Mouse (Mus musculus) C2C12 (cell line): ENCODE measurements at regions not wholly inside any gene's neighbourhood (a gene's known extent, or its start where the extent isn't known, plus 50 kb on each side); places are given as distances from the start of the nearest gene placed in this dataset.

ENCODE experiments used
- H3K27me3 ChIP-seq: one replicate; pipeline ENCODE4 v1.6.1; 2011; ENCODE audit not compliant: control insufficient read depth, insufficient read depth, insufficient read length
- H3K36me3 ChIP-seq: one replicate; pipeline ENCODE4 v1.6.1; 2011; ENCODE audit not compliant: control insufficient read depth, insufficient read depth
- H3K4me3 ChIP-seq: one replicate; pipeline ENCODE4 v1.5.1; 2011; ENCODE audit warnings: mild to moderate bottlenecking, control low read depth; ENCODE audit not compliant: poor library complexity, insufficient read depth, severe bottlenecking
- H3K79me2 ChIP-seq: one replicate; pipeline ENCODE4 v1.6.1; 2011; ENCODE audit not compliant: control insufficient read depth, insufficient read depth
- H3K79me3 ChIP-seq: one replicate; pipeline ENCODE4 v1.6.1; 2011; ENCODE audit warnings: low read depth, control low read depth
- H3ac ChIP-seq: one replicate; pipeline ENCODE3; 2011; ENCODE audit warnings: low read depth; ENCODE audit not compliant: control insufficient read depth, insufficient read length
- CEBPB ChIP-seq: IDR thresholded peaks from one replicate; pipeline ENCODE4 v1.6.1; 2011; ENCODE audit warnings: low read depth, mild to moderate bottlenecking, control low read depth, moderate library complexity
- CTCF ChIP-seq: IDR thresholded peaks from one replicate; pipeline ENCODE4 v1.5.1; 2011; ENCODE audit not compliant: control insufficient read depth, insufficient read depth, insufficient read length
- FOSL1 ChIP-seq: IDR thresholded peaks from one replicate; pipeline ENCODE4 v1.8.0; 2011; ENCODE audit warnings: mild to moderate bottlenecking, low read length; ENCODE audit not compliant: poor library complexity, insufficient read depth, severe bottlenecking
- MAX ChIP-seq: IDR thresholded peaks from one replicate; pipeline ENCODE4 v1.6.1; 2011; ENCODE audit warnings: mild to moderate bottlenecking, control low read depth
- MYOD1 ChIP-seq: IDR thresholded peaks from one replicate; pipeline ENCODE4 v1.6.1; 2011; ENCODE audit warnings: low read depth; ENCODE audit not compliant: control insufficient read depth, insufficient read length
- MYOG ChIP-seq: IDR thresholded peaks from one replicate; pipeline ENCODE4 v1.6.1; 2011; ENCODE audit not compliant: control insufficient read depth, insufficient read length; ENCODE audit errors: extremely low read depth
- USF1 ChIP-seq: IDR thresholded peaks from one replicate; pipeline ENCODE4 v1.6.1; 2011; ENCODE audit warnings: low read depth, mild to moderate bottlenecking, control low read depth, moderate library complexity

DNA sequence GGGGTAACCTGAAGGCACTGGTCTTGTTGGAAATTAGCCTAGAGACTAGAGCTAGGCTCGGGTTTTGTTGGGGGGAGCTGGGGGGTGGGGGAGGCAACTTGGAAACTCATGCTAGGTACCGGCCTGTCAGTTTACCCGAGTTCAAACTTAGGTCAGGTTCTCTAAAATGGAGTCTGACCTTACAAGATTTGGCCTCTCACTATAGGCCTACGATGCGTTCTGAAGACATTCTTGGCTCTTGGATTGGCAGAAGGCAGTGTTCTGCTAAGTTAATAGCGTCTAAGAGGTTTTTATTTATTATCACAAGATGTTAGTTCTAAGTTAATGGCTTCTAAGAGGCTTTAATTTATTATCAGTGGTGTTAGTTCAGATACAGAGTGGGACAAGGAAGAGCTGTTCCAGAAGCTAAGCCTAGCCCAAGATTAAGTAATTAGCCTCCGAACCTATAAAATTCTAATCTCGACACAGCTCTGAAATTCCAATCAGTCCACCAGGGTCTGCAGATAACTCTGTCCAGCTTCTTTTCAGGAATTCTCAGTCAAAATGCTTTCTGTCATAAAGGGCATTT lies 109.0 kb downstream of the Rpap3 start:
- H3K4me3 ChIP-seq: no peak overlapping the region
- no peaks in the 10 kb centered on the region for H3K36me3 ChIP-seq
- TF ChIP-seq MAX (no peak), FOSL1 (no peak), CTCF (no peak), CEBPB (no peak), USF1 (no peak), MYOD1 (no peak), MYOG (no peak)
- H3K27me3 ChIP-seq: peaks cover 7% of the 10 kb centered on the region
- no peak overlapping the region for H3ac ChIP-seq
- no peaks in the 10 kb centered on the region for H3K79me2 ChIP-seq
- H3K79me3 ChIP-seq: no peaks in the 10 kb centered on the region

DNA sequence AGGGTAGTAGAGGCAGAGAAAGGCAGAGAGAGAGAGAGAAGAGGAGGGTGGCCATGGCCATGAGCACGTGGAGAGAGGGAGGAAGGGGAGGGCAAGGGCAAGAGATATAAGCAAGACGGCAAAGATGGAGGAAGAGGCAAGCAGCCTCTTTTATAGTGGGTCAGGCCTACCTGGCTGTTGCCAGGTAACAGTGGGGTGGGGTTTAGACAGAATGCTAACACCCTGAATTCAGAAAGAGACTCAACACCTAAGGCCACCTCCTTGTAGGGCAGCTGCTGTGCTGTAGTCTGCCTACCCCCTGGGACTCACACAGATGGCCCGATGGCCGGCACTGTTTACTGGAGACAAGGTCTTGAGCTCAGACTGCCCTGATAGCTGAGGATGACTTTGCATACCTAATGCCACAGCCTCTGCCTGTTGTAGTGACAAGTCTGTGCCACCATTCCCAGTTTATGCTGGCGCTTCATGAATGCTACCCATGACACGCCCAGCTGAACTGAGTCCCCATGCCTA lies 110.3 kb downstream of the Rpap3 start:
- Histone ChIP-seq H3ac (no peak overlapping the region), H3K36me3 (no peaks in the 10 kb centered on the region), H3K27me3 (peaks cover 7% of the 10 kb centered on the region), H3K79me2 (no peaks in the 10 kb centered on the region), H3K79me3 (no peaks in the 10 kb centered on the region), H3K4me3 (no peak overlapping the region)
- no peak for TF ChIP-seq MYOD1
- TF ChIP-seq FOSL1: no peak
- TF ChIP-seq USF1: no peak
- no peak for TF ChIP-seq MAX
- TF ChIP-seq CEBPB: no peak
- TF ChIP-seq MYOG: no peak
- no peak for TF ChIP-seq CTCF

DNA sequence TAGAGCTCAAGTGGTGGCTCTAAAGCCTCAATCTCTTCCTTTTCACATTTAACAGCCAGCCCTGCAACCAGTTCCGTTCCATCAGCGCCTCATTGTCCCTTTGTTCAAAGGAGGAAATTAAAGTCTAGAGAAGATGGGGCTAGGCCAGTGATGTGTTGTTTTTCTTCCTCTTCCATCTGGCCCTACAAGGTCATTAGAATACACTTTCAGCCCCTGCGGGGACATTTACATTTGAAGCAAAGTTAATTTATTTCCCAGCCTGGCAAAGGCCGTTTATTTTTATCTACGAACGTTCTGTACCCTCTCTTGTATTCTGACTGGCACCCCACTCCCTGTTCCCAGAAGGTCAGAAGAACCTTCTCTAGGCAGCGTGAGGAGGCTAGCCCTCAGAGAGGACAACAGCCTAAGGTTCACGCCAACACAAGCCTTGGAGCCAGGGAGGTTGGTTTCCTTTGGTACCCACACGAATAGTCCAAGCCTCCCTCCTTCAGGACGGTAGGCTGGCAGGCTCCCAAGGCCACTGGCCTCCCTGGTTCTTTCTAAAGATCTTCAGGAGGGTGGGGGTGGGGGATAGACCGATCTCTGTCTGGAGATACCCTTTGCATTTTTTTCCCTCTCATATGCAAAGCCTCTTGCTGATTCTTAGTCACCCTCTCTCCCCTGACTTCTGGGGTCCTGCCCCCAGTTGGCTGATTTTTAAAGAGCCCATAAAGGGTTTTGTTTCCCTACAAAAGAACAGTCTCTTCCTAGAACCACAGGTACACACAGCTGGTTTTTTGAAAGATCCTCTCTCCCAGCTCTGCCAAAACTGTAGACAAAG lies 111.6 kb downstream of the Rpap3 start:
- TF ChIP-seq CEBPB: no peak
- no peak for TF ChIP-seq MAX
- Histone ChIP-seq H3K79me3 (no peaks in the 10 kb centered on the region), H3K79me2 (no peaks in the 10 kb centered on the region), H3K36me3 (no peaks in the 10 kb centered on the region), H3K4me3 (no peak overlapping the region), H3ac (no peak overlapping the region), H3K27me3 (peaks cover 7% of the 10 kb centered on the region)

DNA sequence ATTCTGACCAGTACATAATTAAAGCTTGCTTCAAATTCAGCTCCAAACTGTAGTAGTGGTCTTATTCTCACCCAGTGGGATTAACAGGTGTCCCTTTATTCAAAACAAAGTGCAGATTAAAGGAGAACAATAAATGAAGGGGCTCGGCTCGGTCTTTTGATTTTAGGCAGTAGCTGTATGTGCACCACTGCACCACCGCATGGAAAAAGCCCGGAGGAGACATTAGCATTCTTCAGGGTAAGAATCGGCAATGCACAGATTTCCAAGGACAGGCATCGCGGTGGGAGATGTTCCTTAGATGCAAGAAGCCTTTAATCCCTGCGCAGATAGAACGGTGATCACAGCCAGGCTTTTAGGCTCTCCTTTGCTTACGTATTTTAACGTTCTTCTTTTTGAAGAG lies 112.8 kb downstream of the Rpap3 start:
- no peaks in the 10 kb centered on the region for H3K79me3 ChIP-seq

DNA sequence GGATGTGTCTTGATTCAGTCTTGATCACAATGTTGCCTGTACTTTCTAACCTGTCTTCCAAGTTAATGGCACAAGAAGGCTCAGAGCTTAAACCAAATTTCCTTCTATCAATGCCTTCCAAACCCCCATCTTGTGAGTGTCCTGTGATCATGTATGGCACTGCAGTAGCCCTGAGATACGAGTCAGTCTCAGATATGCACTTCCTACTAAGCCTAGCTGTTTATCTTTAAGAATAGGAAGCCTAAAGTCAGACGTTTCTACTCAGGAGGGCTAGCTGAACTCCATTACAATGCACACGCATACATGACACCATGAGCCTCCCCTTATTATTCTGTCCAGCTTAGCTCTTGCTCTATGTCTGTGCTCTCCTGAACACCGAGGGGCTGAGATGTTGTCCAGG lies 114.2 kb downstream of the Rpap3 start:
- peaks cover 3% of the 10 kb centered on the region for H3K27me3 ChIP-seq
- no peak overlapping the region for H3K4me3 ChIP-seq
- no peak overlapping the region for H3ac ChIP-seq
- no peaks in the 10 kb centered on the region for H3K79me3 ChIP-seq
- H3K36me3 ChIP-seq: no peaks in the 10 kb centered on the region
- no peak for TF ChIP-seq CTCF
- TF ChIP-seq MYOG: no peak
- no peak for TF ChIP-seq CEBPB
- TF ChIP-seq MYOD1: no peak
- TF ChIP-seq FOSL1: no peak
- no peak for TF ChIP-seq USF1
- no peak for TF ChIP-seq MAX
- no peaks in the 10 kb centered on the region for H3K79me2 ChIP-seq

More for the DNA sequence above, 112.8 kb downstream of the Rpap3 start:
- no peak for TF ChIP-seq USF1
- no peak for TF ChIP-seq CTCF
- no peak for TF ChIP-seq MYOD1
- no peak for TF ChIP-seq MYOG
- no peak for TF ChIP-seq CEBPB
- no peak for TF ChIP-seq FOSL1
- TF ChIP-seq MAX: no peak
- Histone ChIP-seq H3K36me3 (no peaks in the 10 kb centered on the region), H3ac (no peak overlapping the region), H3K27me3 (peaks cover 3% of the 10 kb centered on the region), H3K4me3 (no peak overlapping the region), H3K79me2 (no peaks in the 10 kb centered on the region)
